Mouse (Mus musculus) neural tube, embryonic 11.5 days (tissue): ENCODE measurements at regions not wholly inside any gene's neighbourhood (a gene's known extent, or its start where the extent isn't known, plus 50 kb on each side); places are given as distances from the start of the nearest gene placed in this dataset.
A peak's percentile ranks its signal among the peaks of the same experiment; 100 is the strongest.

Source experiments
- ATAC-seq: fragments of 200-750 bp; cut with Nextera tagmentation; 2 replicates; pipeline ENCODE4 v1.8.0; 2017; ENCODE audit warnings: moderate number of reproducible peaks, mild to moderate bottlenecking, moderate TSS enrichment, moderate library complexity; ENCODE audit not compliant: insufficient read depth, low FRiP score, low TSS enrichment
- DNase-seq: peaks from one replicate; pipeline ENCODE4 v3.0.0-alpha.2; 2015; ENCODE audit warnings: low spot score
- H3K27ac ChIP-seq: fragments of 300-500 bp; sonication (generic); 2 replicates; pipeline ENCODE4 v1.5.1; 2014; ENCODE audit warnings: low read depth, mild to moderate bottlenecking, low read length
- H3K27me3 ChIP-seq: fragments of 300-500 bp; sonication (generic); 2 replicates; pipeline ENCODE4 v1.6.1; 2014; ENCODE audit warnings: mild to moderate bottlenecking, low read length, mixed read lengths; ENCODE audit not compliant: control insufficient read depth, insufficient read depth
- H3K36me3 ChIP-seq: fragments of 300-500 bp; sonication (generic); 2 replicates; pipeline ENCODE4 v1.6.1; 2014; ENCODE audit warnings: mild to moderate bottlenecking, low read length, moderate library complexity, mixed read lengths; ENCODE audit not compliant: control insufficient read depth, insufficient read depth
- H3K4me1 ChIP-seq: fragments of 300-500 bp; sonication (generic); 2 replicates; pipeline ENCODE4 v1.6.1; 2014; ENCODE audit warnings: low read length, mixed read lengths; ENCODE audit not compliant: control insufficient read depth, insufficient read depth
- H3K4me2 ChIP-seq: fragments of 300-500 bp; sonication (generic); 2 replicates; pipeline ENCODE4 v1.6.1; 2014; ENCODE audit warnings: low read depth, mild to moderate bottlenecking, moderate library complexity
- H3K4me3 ChIP-seq: fragments of 300-500 bp; sonication (generic); 2 replicates; pipeline ENCODE4 v1.5.1; 2014; ENCODE audit warnings: low read depth, low read length
- H3K9ac ChIP-seq: fragments of 300-500 bp; sonication (generic); 2 replicates; pipeline ENCODE4 v1.6.1; 2014; ENCODE audit warnings: mild to moderate bottlenecking, low read length
- H3K9me3 ChIP-seq: fragments of 300-500 bp; sonication (generic); 2 replicates; pipeline ENCODE4 v1.6.1; 2016; ENCODE audit warnings: low read length; ENCODE audit not compliant: control insufficient read depth
- WGBS: fragments of 180-500 bp; shearing (Covaris S2); extraction: QIAGEN DNeasy Blood & Tissue Kit; methylation state at CpG from one replicate; pipeline ENCODE4 v1.1.7; 2014; 5-methylcytosine and 5-hydroxymethylcytosine counted together

GRCm38 (mm10) chr13:115400706-115401215 is 299.0 kb upstream of the Itga1 start:
- H3K27ac ChIP-seq: no peak overlapping the region
- ATAC-seq (no peak), DNase-seq (no peak)
- H3K4me3 ChIP-seq: no peak overlapping the region
- H3K9ac ChIP-seq: no peak overlapping the region
- no peaks in the 10 kb centered on the region for H3K9me3 ChIP-seq
- no peaks in the 10 kb centered on the region for H3K36me3 ChIP-seq
- H3K4me2 ChIP-seq: no peak overlapping the region
- WGBS: 77% methylated on average over 4 of the region's 4 CpGs
- no peaks in the 10 kb centered on the region for H3K27me3 ChIP-seq
- no peaks in the 10 kb centered on the region for H3K4me1 ChIP-seq

- DNase-seq (no peak), ATAC-seq (no peak)
- Histone ChIP-seq H3K4me3 (no peak overlapping the region), H3K4me1 (no peaks in the 10 kb centered on the region), H3K4me2 (no peak overlapping the region), H3K27me3 (no peaks in the 10 kb centered on the region), H3K36me3 (no peaks in the 10 kb centered on the region), H3K9ac (no peak overlapping the region), H3K27ac (no peak overlapping the region), H3K9me3 (no peaks in the 10 kb centered on the region)
- WGBS: 60% methylated on average over 3 of the region's 3 CpGs
These were observed 277.9 kb upstream of the Itga1 start for GRCm38 (mm10) chr13:115379682-115380081.

GRCm38 (mm10) chr13:115376180-115376880 is 274.6 kb upstream of the Itga1 start:
- WGBS: 71% methylated on average over 16 of the region's 16 CpGs
- Histone ChIP-seq H3K4me1 (no peaks in the 10 kb centered on the region), H3K4me2 (no peak overlapping the region), H3K27me3 (no peaks in the 10 kb centered on the region), H3K9ac (no peak overlapping the region), H3K4me3 (no peak overlapping the region), H3K27ac (no peak overlapping the region), H3K9me3 (no peaks in the 10 kb centered on the region), H3K36me3 (no peaks in the 10 kb centered on the region)
- ATAC-seq (no peak), DNase-seq (no peak)

- WGBS: 77% methylated on average over 8 of the region's 8 CpGs
- Histone ChIP-seq H3K9ac (no peak overlapping the region), H3K9me3 (no peaks in the 10 kb centered on the region), H3K27ac (no peak overlapping the region), H3K27me3 (no peaks in the 10 kb centered on the region), H3K4me1 (no peaks in the 10 kb centered on the region), H3K36me3 (no peaks in the 10 kb centered on the region), H3K4me2 (no peak overlapping the region), H3K4me3 (no peak overlapping the region)
- ATAC-seq (no peak), DNase-seq (no peak)
These were observed 259.7 kb upstream of the Itga1 start for GRCm38 (mm10) chr13:115361457-115361856.

- no peak overlapping the region for H3K9ac ChIP-seq
- peak overlapping the region; percentile 27 for H3K4me2 ChIP-seq
- H3K9me3 ChIP-seq: no peaks in the 10 kb centered on the region
- no peak overlapping the region for H3K27ac ChIP-seq
- H3K4me3 ChIP-seq: no peak overlapping the region
- no peak for ATAC-seq
- no peaks in the 10 kb centered on the region for H3K4me1 ChIP-seq
- no peaks in the 10 kb centered on the region for H3K36me3 ChIP-seq
- H3K27me3 ChIP-seq: no peaks in the 10 kb centered on the region
- 65% methylated on average over 6 of the region's 6 CpGs for WGBS
- DNase-seq: no peak
These were observed 245.2 kb upstream of the Itga1 start for GRCm38 (mm10) chr13:115347022-115347398.

- whole genome bisulfite sequencing: 37% methylated on average over 20 of the region's 20 CpGs
- no peaks in the 10 kb centered on the region for H3K9me3 ChIP-seq
- H3K27me3 ChIP-seq: no peaks in the 10 kb centered on the region
- no peak overlapping the region for H3K9ac ChIP-seq
- no peaks in the 10 kb centered on the region for H3K4me1 ChIP-seq
- H3K27ac ChIP-seq: no peak overlapping the region
- no peak for DNase-seq
- H3K4me3 ChIP-seq: no peak overlapping the region
- ATAC-seq: no peak
- peak overlapping the region; percentile 27 for H3K4me2 ChIP-seq
- H3K36me3 ChIP-seq: no peaks in the 10 kb centered on the region
These were observed 244.6 kb upstream of the Itga1 start for GRCm38 (mm10) chr13:115346115-115347021.

GRCm38 (mm10) chr13:115329000-115329960 is 227.5 kb upstream of the Itga1 start:
- Histone ChIP-seq H3K36me3 (no peaks in the 10 kb centered on the region), H3K4me3 (no peak overlapping the region), H3K9ac (no peak overlapping the region), H3K27ac (no peak overlapping the region), H3K27me3 (no peaks in the 10 kb centered on the region), H3K4me1 (no peaks in the 10 kb centered on the region), H3K9me3 (no peaks in the 10 kb centered on the region), H3K4me2 (no peak overlapping the region)
- ATAC-seq: no peak
- DNase-seq: no peak
- 84% methylated on average over 9 of the region's 9 CpGs for WGBS

GRCm38 (mm10) chr13:115326294-115326693 is 224.5 kb upstream of the Itga1 start:
- Histone ChIP-seq H3K4me1 (no peaks in the 10 kb centered on the region), H3K4me3 (no peak overlapping the region), H3K27ac (no peak overlapping the region), H3K4me2 (no peak overlapping the region), H3K9me3 (no peaks in the 10 kb centered on the region), H3K27me3 (no peaks in the 10 kb centered on the region), H3K9ac (no peak overlapping the region), H3K36me3 (no peaks in the 10 kb centered on the region)
- ATAC-seq (no peak), DNase-seq (no peak)
- WGBS: 93% methylated on average over 2 of the region's 2 CpGs
